Mouse (Mus musculus) ES-E14 (cell line): ENCODE results near the gene Fam221a. TPM values are rescaled to one million over a fixed set of nuclear protein-coding genes. Genes with fewer than 3 reads are reported as not detected.

Experiments
- DNase-seq: peaks from one replicate; pipeline ENCODE4 v3.0.0-alpha.2; 2013; ENCODE audit warnings: low read depth, low spot score
- H3K27ac ChIP-seq: 2 replicates; pipeline ENCODE4 v1.5.1; 2012; ENCODE audit warnings: low read depth, mild to moderate bottlenecking, low read length, moderate library complexity, mixed read lengths; ENCODE audit not compliant: poor library complexity, insufficient read depth, severe bottlenecking
- H3K36me3 ChIP-seq: 2 replicates; pipeline ENCODE4 v1.6.1; 2012; ENCODE audit warnings: mild to moderate bottlenecking, low read length, moderate library complexity, mixed read lengths; ENCODE audit not compliant: control insufficient read depth, poor library complexity, insufficient read depth, severe bottlenecking
- H3K4me1 ChIP-seq, 2 experiments: fragments of 150-350 bp in 1 of 2; sonication (generic) in 1 of 2; 2 replicates each; pipeline ENCODE4 v1.6.1; 2012; ENCODE audit warnings: low read length in 2 of 2, mild to moderate bottlenecking in 1 of 2, mixed read lengths in 1 of 2; ENCODE audit not compliant: control insufficient read depth in 2 of 2, insufficient read depth in 2 of 2, poor library complexity in 1 of 2
- H3K4me3 ChIP-seq, 2 experiments: fragments of 150-350 bp in 1 of 2; sonication (generic) in 1 of 2; 2 replicates each; pipeline ENCODE4 v1.5.1; 2012; ENCODE audit warnings: low read length in 2 of 2, low read depth in 1 of 2, mild to moderate bottlenecking in 1 of 2, mixed read lengths in 1 of 2; ENCODE audit not compliant: insufficient read depth in 1 of 2, poor library complexity in 1 of 2, severe bottlenecking in 1 of 2
- H3K9ac ChIP-seq: 2 replicates; pipeline ENCODE4 v1.6.1; 2012; ENCODE audit warnings: low read depth, mild to moderate bottlenecking, low read length, mixed read lengths; ENCODE audit not compliant: poor library complexity, insufficient read depth, severe bottlenecking
- H3K9me3 ChIP-seq: fragments of 150-350 bp; sonication (generic); 2 replicates; pipeline ENCODE4 v1.6.1; 2012; ENCODE audit warnings: low read depth, mild to moderate bottlenecking, low read length; ENCODE audit not compliant: control insufficient read depth, insufficient read depth
- CHD2 ChIP-seq: IDR thresholded peaks from 2 replicates; pipeline ENCODE4 v1.6.1; 2014; ENCODE audit warnings: mild to moderate bottlenecking, low read depth, low read length, inconsistent platforms
- HCFC1 ChIP-seq: IDR thresholded peaks from 2 replicates; pipeline ENCODE4 v1.6.1; 2012; ENCODE audit warnings: low read length, inconsistent platforms, borderline replicate concordance; ENCODE audit not compliant: insufficient read depth
- MAFK ChIP-seq: IDR thresholded peaks from 2 replicates; pipeline ENCODE4 v1.6.1; 2014; ENCODE audit warnings: mild to moderate bottlenecking, low read depth, low read length, inconsistent platforms; ENCODE audit not compliant: insufficient read depth
- ZC3H11A ChIP-seq: IDR thresholded peaks from 2 replicates; pipeline ENCODE4 v1.6.1; 2012; ENCODE audit warnings: low read depth, mild to moderate bottlenecking, inconsistent platforms, low read length, borderline replicate concordance
- ZNF384 ChIP-seq: IDR thresholded peaks from 2 replicates; pipeline ENCODE4 v1.6.1; 2012; ENCODE audit warnings: low read depth, low read length, inconsistent platforms
- in situ Hi-C, 2 experiments: fragments of 600-800 bp; cut with MboI; formaldehyde crosslinking; loops; one replicate each; pipeline ENCODE4 v1.15.1; 2025; ENCODE audit warnings: low sequenced_read_pairs in 2 of 2, inconsistent platforms in 1 of 2; ENCODE audit not compliant: unreplicated experiment in 2 of 2
- total RNA-seq: library from RNA; depleted of rRNA; stranded (reverse); fragments of 300-350 nt; gene quantifications from 2 replicates; pipeline ENCODE4 v1.2.3, GENCODE M21; 2012

Fam221a gene
- total RNA-seq, 1 experiment = 4.9 TPM

- Histone ChIP-seq H3K9me3 (no peaks in the 10 kb centered on the region), H3K27ac (no peak overlapping the region), H3K4me3 (no peak overlapping the region), H3K9ac (no peak overlapping the region), H3K36me3 (no peaks in the 10 kb centered on the region), H3K4me1 (peaks cover 0 to 4% of the 10 kb centered on the region in 2 experiments; a peak in 2 of 4 replicates)
- TF ChIP-seq HCFC1 (no peak), ZC3H11A (no peak), CHD2 (no peak), MAFK (no peak), ZNF384 (no peak)
- no peak for DNase-seq
- in situ Hi-C loops = no loop called here
These were observed 36.0 kb upstream of the Fam221a start for GRCm38 (mm10) chr6:49331369-49332059.

- Histone ChIP-seq H3K4me3 (no peak overlapping the region), H3K9ac (no peak overlapping the region), H3K9me3 (no peaks in the 10 kb centered on the region), H3K4me1 (peaks cover 0 to 4% of the 10 kb centered on the region in 2 experiments; a peak in 2 of 4 replicates), H3K27ac (no peak overlapping the region), H3K36me3 (no peaks in the 10 kb centered on the region)
- DNase-seq = no peak
- in situ Hi-C loops = no loop called here
- no peak for TF ChIP-seq MAFK
- no peak for TF ChIP-seq HCFC1
- TF ChIP-seq CHD2 = no peak
- no peak for TF ChIP-seq ZNF384
- TF ChIP-seq ZC3H11A = no peak
These were observed 35.5 kb upstream of the Fam221a start for GRCm38 (mm10) chr6:49332060-49332370.

GRCm38 (mm10) chr6:49338566-49338965 lies 29.0 kb upstream of the Fam221a start:
- Histone ChIP-seq H3K4me1 (peaks cover 0 to 4% of the 10 kb centered on the region in 2 experiments; a peak in 2 of 4 replicates), H3K9ac (peak overlapping the region; percentile 56; the same call in 1 of the 2 replicates), H3K36me3 (no peaks in the 10 kb centered on the region), H3K27ac (no peak overlapping the region), H3K9me3 (no peaks in the 10 kb centered on the region), H3K4me3 (peak overlapping the region; percentile 50)
- peak; percentile 62 for DNase-seq
- in situ Hi-C loops = no loop called here
- peak; percentile 83 for TF ChIP-seq CHD2
- no peak for TF ChIP-seq ZNF384

GRCm38 (mm10) chr6:49339145-49339544 lies 28.4 kb upstream of the Fam221a start:
- Histone ChIP-seq H3K27ac (no peak overlapping the region), H3K9ac (peak overlapping the region; percentile 34; the same call in 1 of the 2 replicates), H3K4me3 (peak overlapping the region; percentile 50; a peak in 3 of 4 replicates), H3K9me3 (no peaks in the 10 kb centered on the region), H3K36me3 (no peaks in the 10 kb centered on the region), H3K4me1 (peaks cover 0 to 4% of the 10 kb centered on the region in 2 experiments; a peak in 2 of 4 replicates)
- in situ Hi-C loops = no loop called here
- no peak for TF ChIP-seq ZC3H11A
- TF ChIP-seq HCFC1 = no peak
- TF ChIP-seq CHD2 = no peak
- TF ChIP-seq MAFK = no peak
- no peak for TF ChIP-seq ZNF384
- no peak for DNase-seq
